Mouse (Mus musculus): Measurements from ENCODE around the gene Elovl7. TPM values are rescaled to one million over a fixed set of nuclear protein-coding genes. Genes with fewer than 3 reads are reported as not detected.
A peak's percentile ranks its signal among the peaks of the same experiment; 100 is the strongest.

The Elovl7 gene
- polyA plus RNA-seq, 1 experiment: 2.0 TPM

DNA sequence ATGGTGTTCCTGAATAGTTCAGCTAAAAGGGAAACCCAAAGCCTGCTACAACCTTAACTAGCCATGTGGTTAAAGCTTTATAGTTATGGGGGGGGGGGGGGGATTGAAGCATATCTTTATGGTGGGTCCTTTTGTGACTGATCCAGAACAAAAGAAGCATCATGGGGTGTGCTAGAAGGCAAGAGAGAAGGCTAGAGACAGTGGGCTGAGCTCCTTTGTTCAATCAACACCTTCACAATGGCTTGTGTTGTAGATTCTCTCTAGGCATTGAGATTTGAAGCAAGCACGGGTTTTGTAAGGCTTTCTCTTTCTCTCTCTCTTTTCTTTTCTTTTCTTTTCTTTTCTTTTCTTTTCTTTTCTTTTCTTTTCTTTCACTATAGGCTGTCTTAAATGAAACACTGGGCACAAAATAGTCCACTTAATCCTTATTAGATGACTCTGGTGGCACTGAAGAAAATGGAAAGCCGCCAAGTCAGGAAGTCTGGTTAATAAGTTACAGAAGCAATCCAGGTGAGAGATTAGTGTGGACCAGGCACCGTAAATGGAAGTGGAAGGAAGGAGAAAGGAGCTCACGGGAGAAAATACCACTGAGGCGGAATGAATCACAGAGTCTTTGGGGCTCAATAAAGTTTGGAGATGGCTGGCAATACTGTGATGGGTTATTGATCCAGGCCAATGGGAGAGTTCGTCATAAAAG lies 15.6 kb downstream of the Elovl7 start:
- H3K36me3 ChIP-seq (replicated peaks; ENCODE audit: low read length): peaks cover 42% of the 10 kb centered on the region
- no peak overlapping the region for H3K4me3 ChIP-seq (replicated peaks)
- H3K9me3 ChIP-seq: no peaks in the 10 kb centered on the region
- TF ChIP-seq FLI1 (IDR thresholded peaks at IDR 0.05; ENCODE audit: low read length): no peak
- TF ChIP-seq GATA1 (IDR thresholded peaks at IDR 0.05; ENCODE audit: borderline replicate concordance, low read length): no peak
- H3K27me3 ChIP-seq (replicated peaks): no peaks in the 10 kb centered on the region
- peaks cover 65% of the 10 kb centered on the region for H3K4me1 ChIP-seq

DNA sequence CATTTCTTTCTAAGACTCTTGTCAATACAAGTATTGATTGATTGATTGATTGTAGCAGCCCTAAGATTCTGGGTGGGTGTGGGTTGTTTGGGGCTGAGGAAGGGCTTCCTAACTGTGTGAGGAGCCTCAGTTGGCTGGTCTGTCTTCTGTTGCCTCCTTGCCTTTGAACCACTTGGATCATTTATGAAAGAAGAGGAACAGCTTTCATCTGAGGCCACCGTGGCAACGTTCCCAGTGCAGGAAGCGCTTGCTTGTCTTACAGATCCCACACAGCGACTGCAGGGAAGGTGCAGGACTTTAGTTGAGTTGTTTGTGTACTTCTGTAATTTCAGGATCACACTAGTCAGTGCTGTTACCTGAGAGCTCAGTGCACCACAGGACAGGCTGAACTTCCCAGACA lies 25.8 kb downstream of the Elovl7 start:
- no peak for TF ChIP-seq FLI1 (IDR thresholded peaks at IDR 0.05; ENCODE audit: low read length)
- TF ChIP-seq GATA1 (IDR thresholded peaks at IDR 0.05; ENCODE audit: borderline replicate concordance, low read length): no peak
- Histone ChIP-seq H3K36me3 (replicated peaks; ENCODE audit: low read length) (peaks cover 33% of the 10 kb centered on the region), H3K27me3 (replicated peaks) (no peaks in the 10 kb centered on the region), H3K4me1 (peaks cover 83% of the 10 kb centered on the region), H3K4me3 (replicated peaks) (peak overlapping the region; percentile 82), H3K9me3 (no peaks in the 10 kb centered on the region)

DNA sequence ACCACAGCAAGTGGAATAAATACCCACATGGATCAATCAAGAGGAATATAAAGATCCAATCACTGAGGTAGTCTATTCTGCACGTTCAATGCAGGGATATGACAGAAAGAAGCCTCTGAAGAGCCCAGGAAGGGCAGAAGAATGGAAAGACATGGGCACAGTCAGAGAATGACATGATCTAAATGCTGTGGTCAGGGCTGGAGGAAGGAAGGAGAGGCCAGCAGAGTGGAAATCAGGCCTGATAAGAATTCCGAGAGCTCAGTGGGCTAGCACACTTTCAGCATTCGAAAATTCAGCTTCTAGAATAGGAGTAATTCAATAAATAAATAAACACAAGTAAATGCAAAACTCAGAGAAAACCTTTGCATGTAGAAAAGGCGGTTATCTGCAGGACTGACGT lies 27.5 kb downstream of the Elovl7 start:
- H3K27me3 ChIP-seq (replicated peaks): no peaks in the 10 kb centered on the region
- H3K9me3 ChIP-seq: no peaks in the 10 kb centered on the region
- H3K36me3 ChIP-seq (replicated peaks; ENCODE audit: low read length): peaks cover 33% of the 10 kb centered on the region
- H3K4me3 ChIP-seq (replicated peaks): peak overlapping the region; percentile 57
- TF ChIP-seq FLI1 (IDR thresholded peaks at IDR 0.05; ENCODE audit: low read length): no peak
- peak; percentile 63; the same call in 1 of the 3 replicates for TF ChIP-seq GATA1 (IDR thresholded peaks at IDR 0.05; ENCODE audit: borderline replicate concordance, low read length)
- peaks cover 83% of the 10 kb centered on the region for H3K4me1 ChIP-seq

DNA sequence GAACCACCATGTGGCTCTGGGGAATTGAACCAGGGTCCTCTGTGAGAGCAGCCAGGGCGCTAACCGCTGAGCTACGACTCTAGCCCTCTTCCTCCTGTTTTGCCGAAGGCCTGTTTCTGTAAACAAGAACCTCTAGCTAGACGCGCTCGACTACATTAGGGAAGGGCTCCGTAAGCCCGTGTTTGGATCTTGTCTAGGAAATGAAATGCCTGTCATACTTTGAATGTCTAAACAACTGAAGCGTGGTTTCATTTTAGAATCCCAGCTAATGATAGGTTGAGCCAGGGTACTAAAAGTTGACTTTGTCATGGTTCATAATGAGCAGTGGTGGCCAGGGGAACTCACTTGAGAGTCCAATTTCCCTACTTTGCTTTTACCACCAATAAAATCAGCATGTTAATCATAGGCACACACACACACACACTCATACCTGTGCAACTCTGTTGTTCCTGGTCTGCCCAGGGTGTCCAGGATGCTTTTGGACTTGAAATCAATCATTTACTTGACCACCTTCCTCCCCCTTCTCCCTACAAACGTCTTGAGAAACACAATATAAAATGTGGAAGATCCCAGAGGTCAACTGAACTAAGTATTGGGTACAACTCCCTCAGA lies 31.0 kb downstream of the Elovl7 start:
- H3K4me3 ChIP-seq (replicated peaks): no peak overlapping the region
- peaks cover 15% of the 10 kb centered on the region for H3K36me3 ChIP-seq (replicated peaks; ENCODE audit: low read length)
- TF ChIP-seq GATA1 (IDR thresholded peaks at IDR 0.05; ENCODE audit: borderline replicate concordance, low read length) (no peak), FLI1 (IDR thresholded peaks at IDR 0.05; ENCODE audit: low read length) (no peak)
- H3K4me1 ChIP-seq: peaks cover 89% of the 10 kb centered on the region
- H3K27me3 ChIP-seq (replicated peaks): no peaks in the 10 kb centered on the region
- no peaks in the 10 kb centered on the region for H3K9me3 ChIP-seq

- Histone ChIP-seq H3K9me3 (no peaks in the 10 kb centered on the region), H3K4me3 (replicated peaks) (peak overlapping the region; percentile 28), H3K36me3 (replicated peaks; ENCODE audit: low read length) (peaks cover 5% of the 10 kb centered on the region), H3K4me1 (peaks cover 81% of the 10 kb centered on the region), H3K27me3 (replicated peaks) (no peaks in the 10 kb centered on the region)
- TF ChIP-seq GATA1 (IDR thresholded peaks at IDR 0.05; ENCODE audit: borderline replicate concordance, low read length): no peak
- no peak for TF ChIP-seq FLI1 (IDR thresholded peaks at IDR 0.05; ENCODE audit: low read length)
Measured at GRCm38 (mm10) chr13:108251106-108251505, 36.9 kb downstream of the Elovl7 start.

DNA sequence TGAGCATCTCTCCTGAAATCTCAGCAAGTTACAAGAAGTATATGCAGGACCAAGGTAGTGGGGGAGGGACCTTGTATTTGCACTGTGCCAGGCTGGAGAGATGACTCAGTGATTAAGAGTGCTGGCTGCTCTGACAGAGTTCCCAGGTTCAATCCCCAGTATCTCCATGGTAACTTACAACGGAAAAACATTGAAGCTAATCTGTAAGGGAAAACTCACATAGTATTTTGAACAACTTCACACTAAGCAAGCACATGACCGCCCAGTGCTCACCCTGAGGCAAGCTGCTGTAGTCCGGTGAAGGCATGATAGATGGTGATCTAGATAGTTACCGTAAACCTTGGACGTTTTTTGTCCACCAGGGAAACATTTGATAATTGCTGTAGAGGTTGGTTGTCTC lies 39.8 kb downstream of the Elovl7 start:
- H3K4me1 ChIP-seq: peaks cover 65% of the 10 kb centered on the region
- TF ChIP-seq FLI1 (IDR thresholded peaks at IDR 0.05; ENCODE audit: low read length): no peak
- no peak for TF ChIP-seq GATA1 (IDR thresholded peaks at IDR 0.05; ENCODE audit: borderline replicate concordance, low read length)

GRCm38 (mm10) chr13:108263042-108263441 lies 48.8 kb downstream of the Elovl7 start:
- Histone ChIP-seq H3K27me3 (replicated peaks) (no peaks in the 10 kb centered on the region), H3K36me3 (replicated peaks; ENCODE audit: low read length) (peaks cover 77% of the 10 kb centered on the region), H3K4me1 (peaks cover 80% of the 10 kb centered on the region), H3K9me3 (no peaks in the 10 kb centered on the region), H3K4me3 (replicated peaks) (no peak overlapping the region)
- TF ChIP-seq FLI1 (IDR thresholded peaks at IDR 0.05; ENCODE audit: low read length) (no peak), GATA1 (IDR thresholded peaks at IDR 0.05; ENCODE audit: borderline replicate concordance, low read length) (no peak)

More for the DNA sequence above, 39.8 kb downstream of the Elovl7 start:
- Histone ChIP-seq H3K9me3 (no peaks in the 10 kb centered on the region), H3K4me3 (replicated peaks) (no peak overlapping the region), H3K36me3 (replicated peaks; ENCODE audit: low read length) (peaks cover 31% of the 10 kb centered on the region), H3K27me3 (replicated peaks) (no peaks in the 10 kb centered on the region)

DNA sequence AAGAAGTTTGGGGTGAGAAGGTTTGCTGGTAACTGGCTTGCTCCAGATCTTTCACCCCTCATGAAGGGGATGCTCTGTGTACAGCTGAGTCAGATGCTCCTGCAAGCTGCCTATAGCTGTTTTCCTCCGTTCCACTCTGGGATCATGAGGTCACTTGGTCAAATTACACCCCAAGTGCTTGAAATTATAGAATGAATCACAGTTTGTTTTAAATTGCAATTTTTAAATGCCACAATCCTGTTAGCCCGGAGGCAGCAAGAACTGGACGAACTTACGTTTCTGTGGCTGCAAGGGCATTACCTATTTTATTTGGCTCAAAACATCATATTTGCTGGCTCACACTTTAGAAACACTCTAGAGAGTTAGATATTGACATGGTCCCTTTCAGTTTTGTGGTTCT lies 51.2 kb downstream of the Elovl7 start:
- H3K9me3 ChIP-seq: no peaks in the 10 kb centered on the region
- TF ChIP-seq GATA1 (IDR thresholded peaks at IDR 0.05; ENCODE audit: borderline replicate concordance, low read length) (no peak), FLI1 (IDR thresholded peaks at IDR 0.05; ENCODE audit: low read length) (no peak)
- H3K36me3 ChIP-seq (replicated peaks; ENCODE audit: low read length): peaks cover 79% of the 10 kb centered on the region
- H3K4me3 ChIP-seq (replicated peaks): no peak overlapping the region
- no peaks in the 10 kb centered on the region for H3K27me3 ChIP-seq (replicated peaks)
- peaks cover 72% of the 10 kb centered on the region for H3K4me1 ChIP-seq

DNA sequence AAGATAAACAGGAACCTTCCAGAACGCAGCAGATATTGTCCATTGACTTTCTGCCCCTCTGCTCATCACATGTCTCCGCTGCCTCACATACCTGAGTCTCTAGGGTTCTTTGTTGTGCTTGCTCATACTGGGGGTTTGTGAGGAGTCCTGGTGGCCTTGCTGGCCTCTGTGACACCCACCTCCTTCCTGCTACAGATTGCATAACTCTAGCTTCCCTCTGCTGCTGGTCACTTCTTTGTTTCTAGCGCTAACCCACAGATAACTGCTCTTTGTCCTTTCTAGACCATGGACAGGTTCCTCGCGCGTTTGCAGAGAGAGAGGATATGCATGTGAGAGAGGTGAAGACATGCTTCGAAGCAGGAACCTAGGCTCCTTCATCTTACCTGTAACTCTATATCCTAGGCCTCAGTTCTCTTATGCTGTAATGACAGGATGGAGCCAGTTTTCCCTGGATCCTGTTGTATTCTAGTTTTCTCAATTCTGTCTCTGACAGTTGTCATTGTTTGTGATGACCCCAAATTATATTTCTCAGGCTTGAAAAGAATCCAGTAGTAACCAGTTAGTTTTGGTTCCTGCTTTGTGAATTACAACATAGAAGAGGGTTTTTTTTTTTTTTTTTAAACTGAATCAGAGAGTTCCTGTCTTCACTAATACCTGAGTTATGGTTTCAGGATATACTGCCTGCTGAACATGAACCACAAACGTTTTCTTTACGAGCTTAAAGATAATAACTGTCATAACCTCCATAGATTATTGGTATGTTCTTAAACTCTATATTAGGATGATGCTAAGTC lies 53.8 kb downstream of the Elovl7 start:
- TF ChIP-seq FLI1 (IDR thresholded peaks at IDR 0.05; ENCODE audit: low read length): no peak
- no peak for TF ChIP-seq GATA1 (IDR thresholded peaks at IDR 0.05; ENCODE audit: borderline replicate concordance, low read length)

More for the DNA sequence above, 53.8 kb downstream of the Elovl7 start:
- H3K27me3 ChIP-seq (replicated peaks): no peaks in the 10 kb centered on the region
- H3K4me1 ChIP-seq: peaks cover 75% of the 10 kb centered on the region
- no peaks in the 10 kb centered on the region for H3K9me3 ChIP-seq
- no peak overlapping the region for H3K4me3 ChIP-seq (replicated peaks)
- H3K36me3 ChIP-seq (replicated peaks; ENCODE audit: low read length): peaks cover 84% of the 10 kb centered on the region

Measured in megakaryocyte, embryonic 14.5 days (primary cell).